ENCODE assay signal across 10 mouse cellular contexts in the genomic region with DNA sequence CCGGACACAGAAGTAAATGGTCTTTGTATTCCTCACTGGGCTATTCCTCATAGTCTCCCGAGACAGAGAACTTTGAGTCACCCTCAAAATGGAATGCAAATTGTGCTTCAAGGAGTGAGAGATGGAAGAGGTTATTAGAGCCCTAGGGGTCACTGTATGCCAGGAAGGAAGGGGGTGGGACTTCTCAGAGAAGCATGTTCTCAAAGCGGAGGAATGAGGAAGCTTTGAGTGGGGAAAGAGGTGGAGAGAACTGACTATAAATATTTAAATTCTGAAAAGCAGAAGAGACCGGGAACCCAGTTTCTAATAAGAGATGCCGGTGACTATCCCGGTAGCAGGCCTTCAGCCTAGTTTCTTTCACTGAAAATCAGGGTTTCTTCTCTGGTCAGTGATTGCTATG. TPM values are rescaled to one million over a fixed set of nuclear protein-coding genes. Genes with fewer than 3 reads are reported as not detected.
A peak's percentile ranks its signal among the peaks of the same experiment; 100 is the strongest.
DNase-seq lines count a peak whose midpoint lies in the region; ATAC-seq and TF ChIP-seq lines count a peak whose summit lies in the region.
"Had no signal": no experiment of that assay in that cellular context is flagged by ENCODE, and none has a peak within 500 bp of the region (broad histone marks: within the 10 kb centered on the region; RNA-seq: fewer than 3 reads in every experiment).

No protein-coding gene starts in this region.

- TF ChIP-seq POLR2A in lung, adult 2 months (IDR thresholded peaks at IDR 0.05; ENCODE audit: borderline replicate concordance, extremely low read depth, low read depth, low read length), result no peak

- H3K4me2 ChIP-seq in embryonic facial prominence, embryonic 11.5 days (ENCODE audit: low read depth, low read length), result no peak overlapping the region
- peak overlapping the region; percentile 35; the same call in 1 of the 2 replicates for H3K4me2 ChIP-seq in lung, embryonic 14.5 days
- H3K4me2 ChIP-seq in lung, embryonic 16.5 days (ENCODE audit: low read depth, low read length), result peak overlapping the region; percentile 30
- no peak overlapping the region; the same call in 1 of the 2 replicates for H3K4me2 ChIP-seq in stomach, embryonic 15.5 days
- H3K4me2 ChIP-seq in midbrain, embryonic 13.5 days (replicated peaks), result no peak overlapping the region
- H3K4me2 ChIP-seq: embryonic facial prominence, embryonic 15.5 days; limb, embryonic 15.5 days had no signal

- H3K27me3 ChIP-seq in embryonic facial prominence, embryonic 11.5 days (ENCODE audit: control insufficient read depth, insufficient read depth, low read length), result no peaks in the 10 kb centered on the region
- no peaks in the 10 kb centered on the region for H3K27me3 ChIP-seq in embryonic facial prominence, embryonic 10.5 days (replicated peaks; ENCODE audit: low read depth, poor library complexity, severe bottlenecking)
- no peaks in the 10 kb centered on the region for H3K27me3 ChIP-seq in lung, embryonic 14.5 days (ENCODE audit: insufficient read depth, low read length)
- H3K27me3 ChIP-seq in lung, embryonic 16.5 days (ENCODE audit: control insufficient read depth, insufficient read depth, low read depth, low read length), result no peaks in the 10 kb centered on the region
- no peaks in the 10 kb centered on the region for H3K27me3 ChIP-seq in stomach, embryonic 15.5 days (replicated peaks)
- no peaks in the 10 kb centered on the region for H3K27me3 ChIP-seq in midbrain, embryonic 13.5 days
- H3K27me3 ChIP-seq: embryonic facial prominence, embryonic 15.5 days; limb, embryonic 15.5 days had no signal

- no peak for TF ChIP-seq CTCF in lung, embryonic 14.5 days (IDR thresholded peaks at IDR 0.05; ENCODE audit: low read depth)
- TF ChIP-seq CTCF in lung, adult 2 months (IDR thresholded peaks at IDR 0.05; ENCODE audit: insufficient read depth, low read length), result no peak

- H3K9me3 ChIP-seq in embryonic facial prominence, embryonic 11.5 days (replicated peaks; ENCODE audit: control insufficient read depth, low read length), result no peaks in the 10 kb centered on the region
- no peaks in the 10 kb centered on the region for H3K9me3 ChIP-seq in embryonic facial prominence, embryonic 10.5 days
- H3K9me3 ChIP-seq in lung, embryonic 14.5 days (ENCODE audit: low read depth, low read length), result no peaks in the 10 kb centered on the region
- no peaks in the 10 kb centered on the region for H3K9me3 ChIP-seq in lung, embryonic 16.5 days (ENCODE audit: control insufficient read depth, low read length)
- H3K9me3 ChIP-seq in stomach, embryonic 15.5 days, result no peaks in the 10 kb centered on the region
- no peaks in the 10 kb centered on the region for H3K9me3 ChIP-seq in midbrain, embryonic 13.5 days
- H3K9me3 ChIP-seq: embryonic facial prominence, embryonic 15.5 days; limb, embryonic 15.5 days had no signal

- no peak for ATAC-seq in embryonic facial prominence, embryonic 11.5 days (replicated peaks; ENCODE audit: insufficient number of reproducible peaks, low FRiP score, low TSS enrichment, low read depth)
- ATAC-seq in lung, embryonic 14.5 days (ENCODE audit: insufficient read depth), result peak; percentile 61; the same call in 1 of the 2 replicates
- peak; percentile 58 for ATAC-seq in lung, embryonic 16.5 days (ENCODE audit: low read depth)
- no peak for ATAC-seq in stomach, embryonic 15.5 days (ENCODE audit: insufficient read depth, low FRiP score, low read depth)
- no peak for ATAC-seq in midbrain, embryonic 13.5 days

- 59% methylated on average over 6 of the region's 6 CpGs for WGBS in embryonic facial prominence, embryonic 11.5 days
- WGBS in embryonic facial prominence, embryonic 10.5 days, result 65% methylated on average over 6 of the region's 6 CpGs
- WGBS in lung, embryonic 14.5 days, result 38% methylated on average over 6 of the region's 6 CpGs
- WGBS in lung, adult 2 months, result 16% methylated on average over 6 of the region's 6 CpGs
- 21% methylated on average over 6 of the region's 6 CpGs for WGBS in lung, embryonic 16.5 days
- 23% methylated on average over 6 of the region's 6 CpGs for WGBS in stomach, embryonic 15.5 days
- WGBS in midbrain, embryonic 13.5 days, result 83% methylated on average over 6 of the region's 6 CpGs

- H3K27ac ChIP-seq in embryonic facial prominence, embryonic 11.5 days (replicated peaks; ENCODE audit: low read depth, low read length), result no peak overlapping the region
- no peak overlapping the region for H3K27ac ChIP-seq in embryonic facial prominence, embryonic 10.5 days (replicated peaks)
- peak overlapping the region; percentile 55 for H3K27ac ChIP-seq in lung, embryonic 14.5 days (ENCODE audit: low read depth)
- peak overlapping the region; percentile 88 for H3K27ac ChIP-seq in lung, embryonic 16.5 days (ENCODE audit: low read length)
- H3K27ac ChIP-seq in stomach, embryonic 15.5 days, result peak overlapping the region; percentile 74
- H3K27ac ChIP-seq in midbrain, embryonic 13.5 days, result no peak overlapping the region
- H3K27ac ChIP-seq: embryonic facial prominence, embryonic 15.5 days; limb, embryonic 15.5 days had no signal

- H3K4me1 ChIP-seq in embryonic facial prominence, embryonic 11.5 days (ENCODE audit: control insufficient read depth, insufficient read depth, low read length), result no peaks in the 10 kb centered on the region
- peaks cover 22% of the 10 kb centered on the region for H3K4me1 ChIP-seq in embryonic facial prominence, embryonic 10.5 days
- peaks cover 15% of the 10 kb centered on the region; the same call in 1 of the 2 replicates for H3K4me1 ChIP-seq in lung, embryonic 14.5 days (ENCODE audit: insufficient read depth)
- peaks cover 9% of the 10 kb centered on the region for H3K4me1 ChIP-seq in lung, adult 2 months (ENCODE audit: control insufficient read depth, insufficient read depth, low read length)
- peaks cover 31% of the 10 kb centered on the region for H3K4me1 ChIP-seq in lung, embryonic 16.5 days (replicated peaks; ENCODE audit: control insufficient read depth, insufficient read depth, low read length)
- peaks cover 17% of the 10 kb centered on the region; the same call in 1 of the 2 replicates for H3K4me1 ChIP-seq in stomach, embryonic 15.5 days
- no peaks in the 10 kb centered on the region for H3K4me1 ChIP-seq in midbrain, embryonic 13.5 days (replicated peaks)
- H3K4me1 ChIP-seq: embryonic facial prominence, embryonic 15.5 days had no signal

- no peak overlapping the region for H3K4me3 ChIP-seq in embryonic facial prominence, embryonic 11.5 days (ENCODE audit: low read depth, low read length)
- H3K4me3 ChIP-seq in embryonic facial prominence, embryonic 10.5 days, result no peak overlapping the region
- no peak overlapping the region for H3K4me3 ChIP-seq in lung, embryonic 14.5 days (ENCODE audit: low read depth, low read length)
- H3K4me3 ChIP-seq in lung, adult 2 months (replicated peaks; ENCODE audit: extremely low read depth, low read depth, low read length), result no peak overlapping the region
- H3K4me3 ChIP-seq in lung, embryonic 16.5 days (ENCODE audit: low read length), result no peak overlapping the region
- H3K4me3 ChIP-seq in stomach, embryonic 15.5 days (replicated peaks), result no peak overlapping the region
- no peak overlapping the region for H3K4me3 ChIP-seq in midbrain, embryonic 13.5 days (replicated peaks)
- H3K4me3 ChIP-seq: embryonic facial prominence, embryonic 15.5 days; limb, embryonic 15.5 days had no signal

- DNase-seq in embryonic facial prominence, embryonic 11.5 days (ENCODE audit: low spot score), result peak; percentile 6
- DNase-seq in embryonic facial prominence, embryonic 10.5 days (ENCODE audit: low spot score), result no peak
- DNase-seq in lung, embryonic 14.5 days, result peak; percentile 46
- no peak for DNase-seq in lung, adult 2 months
- no peak for DNase-seq in adrenal gland, adult 8-10 months

- H3K9ac ChIP-seq in embryonic facial prominence, embryonic 11.5 days (replicated peaks; ENCODE audit: low read length), result no peak overlapping the region
- no peak overlapping the region for H3K9ac ChIP-seq in lung, embryonic 14.5 days
- no peak overlapping the region for H3K9ac ChIP-seq in lung, embryonic 16.5 days (ENCODE audit: low read length)
- H3K9ac ChIP-seq in stomach, embryonic 15.5 days, result no peak overlapping the region
- no peak overlapping the region for H3K9ac ChIP-seq in midbrain, embryonic 13.5 days (replicated peaks)
- H3K9ac ChIP-seq: embryonic facial prominence, embryonic 15.5 days; limb, embryonic 15.5 days had no signal

- H3K36me3 ChIP-seq in embryonic facial prominence, embryonic 11.5 days (replicated peaks; ENCODE audit: control insufficient read depth, insufficient read depth, low read depth, low read length), result no peaks in the 10 kb centered on the region
- no peaks in the 10 kb centered on the region for H3K36me3 ChIP-seq in embryonic facial prominence, embryonic 10.5 days (replicated peaks)
- no peaks in the 10 kb centered on the region for H3K36me3 ChIP-seq in lung, embryonic 14.5 days (ENCODE audit: insufficient read depth)
- no peaks in the 10 kb centered on the region for H3K36me3 ChIP-seq in lung, embryonic 16.5 days (ENCODE audit: control insufficient read depth, insufficient read depth, low read length)
- no peaks in the 10 kb centered on the region for H3K36me3 ChIP-seq in stomach, embryonic 15.5 days
- H3K36me3 ChIP-seq in midbrain, embryonic 13.5 days, result no peaks in the 10 kb centered on the region
- H3K36me3 ChIP-seq: embryonic facial prominence, embryonic 15.5 days; limb, embryonic 15.5 days had no signal

RNA-seq across cellular contexts. Expression of a gene that starts 14.8 kb away (rescaled TPM):
- 2.1 and 3.1 TPM in 2 replicates for polyA plus RNA-seq in embryonic facial prominence, embryonic 11.5 days (2014; fragmentation: Nextera tagmentation; extraction: Ambion mirVana)
- polyA plus RNA-seq in embryonic facial prominence, embryonic 10.5 days (2016; fragmentation: Nextera tagmentation; extraction: Ambion mirVana), result 3.3 and 4.5 TPM in 2 replicates
- polyA plus RNA-seq in lung, embryonic 14.5 days (2014; fragmentation: Nextera tagmentation; extraction: Ambion mirVana), result 15.9 and 16.7 TPM in 2 replicates
- 15.6 and 17.7 TPM in 2 replicates for polyA plus RNA-seq in lung, adult 2 months (2012; rRNA removed)
- polyA plus RNA-seq in lung, embryonic 16.5 days (2015; fragmentation: Nextera tagmentation; extraction: Ambion mirVana), result 26.7 and 27.7 TPM in 2 replicates
- 44.8 and 54.4 TPM in 2 replicates for polyA plus RNA-seq in stomach, embryonic 15.5 days (2015; fragmentation: Nextera tagmentation; extraction: Ambion mirVana)
- total RNA-seq in adrenal gland, adult 8-10 months (2022), result under 1 TPM; 0.45 to 0.81 (median 0.66) TPM
- 1.6 and 2.6 TPM in 2 replicates for polyA plus RNA-seq in midbrain, embryonic 13.5 days (2015; fragmentation: Nextera tagmentation; extraction: Ambion mirVana)

Comparison
In these comparisons a context has a peak if more than half of its experiments do, and no peak if none do; other contexts are left out.
1. DNase-seq: peak in embryonic facial prominence, embryonic 11.5 days (single experiment) and lung, embryonic 14.5 days (single experiment); none in embryonic facial prominence, embryonic 10.5 days (single experiment), lung, adult 2 months (single experiment) and adrenal gland, adult 8-10 months (single experiment).
2. ATAC-seq: peak in lung, embryonic 14.5 days (single experiment) and lung, embryonic 16.5 days (single experiment); none in embryonic facial prominence, embryonic 11.5 days (single experiment), stomach, embryonic 15.5 days (single experiment) and midbrain, embryonic 13.5 days (single experiment).
3. H3K27ac ChIP-seq: peak in lung, embryonic 14.5 days (single experiment), lung, embryonic 16.5 days (single experiment) and stomach, embryonic 15.5 days (single experiment); none in embryonic facial prominence, embryonic 11.5 days (single experiment), embryonic facial prominence, embryonic 10.5 days (single experiment) and midbrain, embryonic 13.5 days (single experiment).
4. H3K4me2 ChIP-seq: peak in lung, embryonic 14.5 days (single experiment) and lung, embryonic 16.5 days (single experiment); none in embryonic facial prominence, embryonic 11.5 days (single experiment), stomach, embryonic 15.5 days (single experiment) and midbrain, embryonic 13.5 days (single experiment).